Mouse (Mus musculus): ENCODE results near the gene Map2. TPM values are rescaled to one million over a fixed set of nuclear protein-coding genes. Genes with fewer than 3 reads are reported as not detected.

The Map2 gene
- total and polyA plus RNA-seq, 3 experiments = not detected

DNA sequence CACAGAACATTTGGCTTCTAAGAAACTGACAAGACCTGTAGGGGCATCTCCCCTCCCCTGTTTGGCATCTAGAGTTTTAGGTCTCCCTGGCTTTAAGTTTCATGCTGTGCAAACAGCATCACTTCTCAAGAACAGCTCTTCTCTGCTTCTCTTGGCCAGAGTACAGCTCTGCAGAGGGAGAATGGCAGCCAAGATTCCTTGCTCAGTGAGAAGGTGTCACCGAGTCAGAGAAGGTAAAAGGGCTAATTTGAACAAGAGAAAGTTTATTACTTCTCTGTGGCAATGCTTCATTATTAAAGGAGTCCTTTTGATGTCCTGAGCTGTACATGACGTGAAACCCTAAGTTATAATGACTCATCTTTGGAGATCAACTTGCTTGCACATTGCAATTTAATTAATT is 10.4 kb upstream of the Map2 start:
- no peak overlapping the region for H3K9ac ChIP-seq (ENCODE audit: control insufficient read depth, low read depth, low read length, poor library complexity, severe bottlenecking)
- no peaks in the 10 kb centered on the region for H3K36me3 ChIP-seq (ENCODE audit: control insufficient read depth in 1 of 2, insufficient read depth in 2 of 2, low read length in 2 of 2)

DNA sequence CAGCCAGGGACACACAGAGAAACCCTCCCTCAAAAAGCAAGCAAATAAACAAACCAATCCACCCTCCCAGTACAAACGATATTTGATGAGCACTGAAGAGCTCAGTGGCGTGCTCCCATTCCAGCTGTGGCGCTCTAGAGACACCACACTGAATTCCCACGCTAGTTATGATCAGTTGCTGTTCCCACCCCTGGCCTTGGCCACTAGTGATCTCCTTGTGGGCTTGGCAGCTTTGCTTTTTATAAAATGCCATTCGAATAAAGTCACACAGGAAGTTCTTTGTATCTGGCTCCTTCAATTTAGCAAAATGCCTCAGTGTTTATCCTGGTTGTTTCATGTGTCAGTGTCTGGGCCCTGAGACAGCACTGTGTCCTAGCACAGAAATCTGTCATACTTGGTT is 6.4 kb upstream of the Map2 start:
- no peaks in the 10 kb centered on the region for H3K9me3 ChIP-seq (replicated peaks; ENCODE audit: insufficient read depth, low read length)
- no peaks in the 10 kb centered on the region for H3K27me3 ChIP-seq (ENCODE audit: control insufficient read depth in 1 of 2, insufficient read depth in 2 of 2, low read length in 2 of 2)
- H3K27ac ChIP-seq (ENCODE audit: control insufficient read depth, low read depth, low read length) = no peak overlapping the region
- H3K4me1 ChIP-seq (ENCODE audit: control insufficient read depth in 1 of 2, insufficient read depth in 2 of 2, low read length in 2 of 2) = no peaks in the 10 kb centered on the region
- no peak for DNase-seq (ENCODE audit: low read depth, low spot score)
- no peaks in the 10 kb centered on the region for H3K36me3 ChIP-seq (ENCODE audit: control insufficient read depth in 1 of 2, insufficient read depth in 2 of 2, low read length in 2 of 2)
- no peaks in the 10 kb centered on the region for H3K79me2 ChIP-seq (ENCODE audit: control insufficient read depth, insufficient read depth, low read length, poor library complexity)
- H3K9ac ChIP-seq (ENCODE audit: control insufficient read depth, low read depth, low read length, poor library complexity, severe bottlenecking) = no peak overlapping the region
- H3K4me3 ChIP-seq (ENCODE audit: control insufficient read depth in 1 of 2, insufficient read depth in 1 of 2, low read depth in 2 of 2, low read length in 2 of 2) = no peak overlapping the region
- TF ChIP-seq MXI1 (IDR thresholded peaks at IDR 0.05; ENCODE audit: low read depth, low read length) = no peak
- no peak for TF ChIP-seq CTCF (IDR thresholded peaks at IDR 0.05 in 2 of 3, conservative IDR thresholded peaks at IDR 0.05 in 1 of 3; ENCODE audit: control insufficient read depth in 1 of 3, insufficient read depth in 1 of 3, low read depth in 2 of 3, low read length in 3 of 3, poor library complexity in 1 of 3, severe bottlenecking in 1 of 3)
- no peak for TF ChIP-seq POLR2A (IDR thresholded peaks at IDR 0.05; ENCODE audit: control insufficient read depth in 1 of 2, insufficient read depth in 1 of 2, low read depth in 1 of 2, low read length in 2 of 2, poor library complexity in 1 of 2)
- TF ChIP-seq SMC3 (IDR thresholded peaks at IDR 0.05; ENCODE audit: low read depth, low read length) = no peak
- TF ChIP-seq MYB (IDR thresholded peaks at IDR 0.05; ENCODE audit: low read depth, low read length) = no peak
- TF ChIP-seq USF2 (IDR thresholded peaks at IDR 0.05; ENCODE audit: borderline replicate concordance in 1 of 2, insufficient read depth in 1 of 2, low read depth in 1 of 2, low read length in 2 of 2) = no peak
- no peak for TF ChIP-seq ETS1 (IDR thresholded peaks at IDR 0.05; ENCODE audit: low read depth, low read length)
- TF ChIP-seq NELFE (IDR thresholded peaks at IDR 0.05; ENCODE audit: low read depth, low read length) = no peak
- no peak for TF ChIP-seq MEF2A (IDR thresholded peaks at IDR 0.05; ENCODE audit: extremely low read depth, insufficient replicate concordance, low read depth, low read length, poor library complexity, severe bottlenecking)
- no peak for TF ChIP-seq CHD2 (IDR thresholded peaks at IDR 0.05; ENCODE audit: low read length)
- no peak for TF ChIP-seq USF1 (IDR thresholded peaks at IDR 0.05; ENCODE audit: low read depth, low read length)
- TF ChIP-seq POLR2AphosphoS2 (IDR thresholded peaks at IDR 0.05; ENCODE audit: low read length) = no peak
- no peak for TF ChIP-seq E2F4 (IDR thresholded peaks at IDR 0.05; ENCODE audit: borderline replicate concordance, low read depth, low read length)
- TF ChIP-seq TBP (IDR thresholded peaks at IDR 0.05; ENCODE audit: low read depth, low read length) = no peak
- no peak for TF ChIP-seq RAD21 (IDR thresholded peaks at IDR 0.05; ENCODE audit: low read depth, low read length)
- TF ChIP-seq BHLHE40 (IDR thresholded peaks at IDR 0.05; ENCODE audit: borderline replicate concordance, low read depth, low read length) = no peak
- TF ChIP-seq CHD1 (IDR thresholded peaks at IDR 0.05; ENCODE audit: low read depth, low read length) = no peak
- TF ChIP-seq ELF1 (IDR thresholded peaks at IDR 0.05; ENCODE audit: low read depth, low read length) = no peak

More for the DNA sequence above, 10.4 kb upstream of the Map2 start:
- no peak for TF ChIP-seq SIN3A (IDR thresholded peaks at IDR 0.05; ENCODE audit: low read length)
- TF ChIP-seq ZNF384 (IDR thresholded peaks at IDR 0.05; ENCODE audit: low read depth, low read length) = no peak
- no peak for TF ChIP-seq GATA1 (IDR thresholded peaks at IDR 0.05; ENCODE audit: low read depth, low read length)
- TF ChIP-seq HCFC1 (IDR thresholded peaks at IDR 0.05; ENCODE audit: low read depth, low read length) = no peak
- no peak for TF ChIP-seq MXI1 (IDR thresholded peaks at IDR 0.05; ENCODE audit: low read depth, low read length)
- TF ChIP-seq POLR2AphosphoS5 (IDR thresholded peaks at IDR 0.05; ENCODE audit: borderline replicate concordance, low read depth, low read length) = no peak
- no peak for TF ChIP-seq MEF2A (IDR thresholded peaks at IDR 0.05; ENCODE audit: extremely low read depth, insufficient replicate concordance, low read depth, low read length, poor library complexity, severe bottlenecking)
- no peak for TF ChIP-seq MYB (IDR thresholded peaks at IDR 0.05; ENCODE audit: low read depth, low read length)
- TF ChIP-seq MYC (IDR thresholded peaks at IDR 0.05; ENCODE audit: low read depth, low read length) = no peak
- no peaks in the 10 kb centered on the region for H3K27me3 ChIP-seq (ENCODE audit: control insufficient read depth in 1 of 2, insufficient read depth in 2 of 2, low read length in 2 of 2)
- no peak for DNase-seq (ENCODE audit: low read depth, low spot score)
- no peaks in the 10 kb centered on the region for H3K79me2 ChIP-seq (ENCODE audit: control insufficient read depth, insufficient read depth, low read length, poor library complexity)
- no peak overlapping the region for H3K4me3 ChIP-seq (ENCODE audit: control insufficient read depth in 1 of 2, insufficient read depth in 1 of 2, low read depth in 2 of 2, low read length in 2 of 2)
- H3K9me3 ChIP-seq (replicated peaks; ENCODE audit: insufficient read depth, low read length) = no peaks in the 10 kb centered on the region
- H3K27ac ChIP-seq (ENCODE audit: control insufficient read depth, low read depth, low read length) = no peak overlapping the region
- H3K4me1 ChIP-seq (ENCODE audit: control insufficient read depth in 1 of 2, insufficient read depth in 2 of 2, low read length in 2 of 2) = no peaks in the 10 kb centered on the region
